Mouse (Mus musculus) right cerebral cortex, adult 2 months (tissue): ENCODE measurements around the gene Unc93b1.

Experiments used
- DNase-seq, 2 experiments: peaks; one replicate each; pipeline ENCODE4 v3.0.0; 2021 to 2022; ENCODE audit warnings: low spot score in 2 of 2

The Unc93b1 gene

DNA sequence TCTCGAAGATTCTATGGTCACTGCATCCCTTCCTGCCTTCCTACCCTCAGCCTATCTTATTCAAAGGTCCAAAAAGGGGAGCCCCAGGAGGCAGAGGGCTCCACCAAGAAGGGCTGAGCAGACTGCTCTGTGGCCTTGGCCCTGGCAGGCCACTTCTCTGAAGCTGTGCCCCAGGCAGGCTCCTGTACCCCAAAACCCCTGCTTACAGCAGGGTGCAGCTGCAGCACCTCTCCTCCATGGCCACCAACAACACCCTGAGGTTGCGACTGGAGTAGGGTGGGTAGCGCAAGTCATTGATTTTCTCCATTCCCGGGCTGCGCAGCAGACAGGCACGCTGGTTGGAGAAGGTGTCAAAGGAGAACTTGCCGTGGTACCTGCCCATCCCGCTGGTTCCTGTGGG lies 21.3 kb upstream of the Unc93b1 start:
- no peak for DNase-seq

DNA sequence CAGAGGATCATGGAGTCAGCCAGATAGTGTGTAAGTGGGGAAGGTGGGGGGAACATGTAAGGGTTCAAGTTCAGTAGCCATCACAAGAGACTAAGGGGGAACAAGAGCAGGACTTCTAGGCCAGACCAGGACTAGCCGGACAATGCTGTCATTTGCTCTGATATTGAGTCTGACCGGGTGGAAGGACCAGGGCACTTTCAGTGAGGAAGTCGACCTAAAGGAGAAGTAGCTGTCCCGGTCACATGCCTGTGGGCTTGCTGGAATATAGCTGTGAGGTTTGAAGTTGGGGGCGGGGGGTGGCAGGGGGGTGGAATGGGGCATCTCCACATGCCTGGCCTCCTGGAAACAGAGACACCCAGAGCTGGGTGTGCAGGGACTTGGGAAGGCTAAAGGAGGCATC lies 20.5 kb upstream of the Unc93b1 start:
- DNase-seq = no peak

DNA sequence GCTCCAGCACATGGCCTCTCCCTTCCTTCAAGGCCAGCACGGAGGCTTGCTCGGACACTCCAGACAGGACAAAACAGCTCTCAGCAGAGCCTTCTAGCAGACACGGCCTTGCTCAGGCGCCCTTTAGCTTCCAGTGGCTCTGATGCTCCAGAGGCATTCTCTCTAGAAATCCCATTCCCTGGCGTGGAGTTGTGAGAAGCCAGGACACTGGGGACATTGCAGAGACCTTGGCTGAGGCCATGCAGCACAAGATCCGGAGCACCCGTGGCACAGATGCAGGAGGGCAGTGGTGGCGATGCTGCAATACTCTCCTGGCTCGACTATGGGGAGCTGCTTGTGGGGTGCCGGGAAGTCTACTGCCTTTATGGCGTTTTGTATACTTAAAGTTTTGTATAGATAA lies 18.3 kb upstream of the Unc93b1 start:
- DNase-seq = no peak

DNA sequence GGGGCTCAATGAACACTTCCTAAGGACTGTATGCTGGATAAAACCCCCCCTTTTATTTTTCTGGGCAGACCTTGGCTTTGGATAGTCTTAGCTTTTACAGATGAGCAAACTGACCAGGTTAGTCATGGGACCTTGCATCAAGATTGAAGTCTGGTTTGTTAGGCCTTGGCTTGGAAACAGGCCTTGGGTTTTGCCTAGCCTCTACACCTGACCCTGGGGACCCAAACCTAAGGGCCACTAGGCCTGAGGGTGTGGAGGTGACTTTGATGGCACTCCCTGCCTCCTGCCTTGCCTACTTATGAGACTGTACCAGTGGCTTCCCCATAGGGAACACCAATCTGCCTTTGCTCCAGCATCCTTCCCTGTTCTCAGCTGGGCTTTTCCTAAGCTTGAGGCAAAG lies 15.1 kb upstream of the Unc93b1 start:
- DNase-seq = no peak

DNA sequence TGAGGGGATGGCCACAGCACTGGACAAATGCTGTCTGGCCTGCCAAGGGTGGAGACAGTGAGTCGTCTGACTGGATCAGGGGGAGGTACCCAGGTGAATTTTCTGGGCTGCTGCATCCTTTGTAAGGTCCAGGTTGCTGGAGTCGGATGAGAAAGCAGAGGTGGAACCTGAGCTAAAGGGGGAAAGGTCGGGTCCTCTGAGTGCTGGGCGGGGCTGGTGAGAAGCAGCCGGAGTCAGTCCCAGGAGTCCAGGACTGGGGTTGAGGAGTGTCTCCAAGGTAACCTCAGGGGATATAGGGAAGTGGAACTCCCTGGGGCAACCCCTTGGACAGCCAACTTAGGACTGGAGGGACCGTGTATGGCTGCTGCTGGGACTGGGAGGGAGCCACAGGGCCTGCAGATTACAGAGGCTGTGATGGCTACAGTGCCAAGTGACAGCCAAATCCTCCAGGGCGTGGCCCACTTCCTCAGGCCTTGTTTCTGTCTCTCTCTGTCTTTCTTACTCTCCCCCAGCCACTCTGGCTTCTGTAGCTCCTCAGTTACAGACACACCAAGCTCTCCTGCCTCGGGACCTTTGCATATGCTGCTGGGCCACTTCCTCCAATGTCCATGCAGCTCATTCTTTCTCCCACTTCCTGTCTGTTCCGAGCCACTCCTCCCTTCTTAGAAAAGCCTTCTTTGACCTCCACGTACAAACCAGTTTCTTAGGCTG lies 12.2 kb upstream of the Unc93b1 start:
- DNase-seq = no peak

DNA sequence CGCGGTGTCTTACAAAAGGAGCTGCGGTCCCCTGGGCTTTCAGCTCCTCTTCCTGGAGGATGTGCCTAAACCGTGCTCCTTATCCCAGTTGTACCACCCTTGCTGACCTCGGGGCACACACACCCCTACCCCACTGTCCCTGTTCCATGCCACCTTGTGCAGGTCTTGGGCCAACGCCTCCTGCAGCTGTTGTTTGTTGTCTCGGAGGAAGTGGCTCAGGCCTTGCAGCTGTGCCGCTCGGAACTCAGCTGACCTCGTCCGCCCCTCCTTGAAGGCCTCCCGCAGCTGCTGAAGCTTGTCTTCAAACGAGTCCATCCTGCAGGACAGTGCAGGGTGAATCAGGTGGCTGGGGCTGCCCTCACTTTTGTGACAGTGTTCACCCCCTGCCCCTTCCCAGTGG lies 11.4 kb upstream of the Unc93b1 start:
- no peak for DNase-seq

DNA sequence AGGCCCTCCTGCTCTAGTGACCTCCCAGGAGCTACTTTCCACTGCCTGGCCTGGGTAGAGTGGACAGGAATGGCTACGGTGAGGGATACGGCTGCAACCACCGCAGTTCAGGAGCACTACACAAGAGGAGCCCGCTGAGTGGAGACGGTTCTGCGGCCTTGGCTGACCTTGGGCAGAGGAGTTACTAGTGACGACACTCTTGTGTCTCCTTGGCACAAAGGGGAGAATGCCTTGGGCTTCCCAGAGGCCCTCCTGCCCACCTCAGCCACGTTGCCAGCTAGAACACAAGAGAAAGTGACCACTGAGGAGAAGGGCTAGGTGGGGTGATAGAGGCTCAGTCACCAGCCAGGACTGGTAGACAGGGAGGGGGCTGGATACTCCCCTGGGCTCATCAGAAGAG lies 10.8 kb upstream of the Unc93b1 start:
- DNase-seq = no peak

DNA sequence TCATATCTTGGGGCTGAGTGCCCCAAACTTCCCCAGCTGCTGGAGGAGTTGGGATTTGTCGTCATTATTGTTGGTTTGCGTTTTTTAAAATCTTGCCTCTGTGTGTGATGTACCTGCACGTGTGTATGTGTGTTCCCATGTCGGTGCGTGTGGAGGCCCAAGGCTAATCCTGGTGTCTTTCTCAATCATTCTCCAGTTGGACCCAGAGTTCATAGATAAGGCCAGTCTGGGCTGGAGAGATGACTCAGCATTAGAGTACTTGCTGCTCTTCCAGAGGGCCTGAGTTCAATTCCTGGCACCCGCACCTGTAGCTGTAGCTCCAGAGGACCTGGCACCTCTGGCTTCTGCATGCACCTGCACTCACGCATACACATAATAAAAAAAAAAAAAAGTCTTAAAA lies 10.1 kb upstream of the Unc93b1 start:
- DNase-seq = no peak

DNA sequence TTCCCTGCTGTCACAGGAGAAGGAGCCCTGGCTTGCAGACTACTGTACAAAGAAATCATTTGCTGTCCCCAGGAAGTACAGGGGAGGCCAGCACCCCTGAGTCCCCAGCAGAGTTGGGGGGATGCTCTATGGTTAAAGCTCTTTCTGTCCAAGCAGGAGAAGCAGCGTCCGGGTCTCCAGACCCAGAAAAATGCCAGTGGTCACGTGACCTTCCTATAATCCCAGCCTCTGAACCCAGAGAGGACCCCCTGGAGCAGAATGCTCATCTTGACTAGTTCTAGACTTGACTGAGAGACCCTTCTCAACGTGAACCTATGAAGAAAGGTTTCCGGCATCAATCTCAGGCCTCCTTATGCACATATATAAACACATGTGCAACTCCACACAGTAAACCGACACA lies 9.1 kb upstream of the Unc93b1 start:
- DNase-seq = no peak

DNA sequence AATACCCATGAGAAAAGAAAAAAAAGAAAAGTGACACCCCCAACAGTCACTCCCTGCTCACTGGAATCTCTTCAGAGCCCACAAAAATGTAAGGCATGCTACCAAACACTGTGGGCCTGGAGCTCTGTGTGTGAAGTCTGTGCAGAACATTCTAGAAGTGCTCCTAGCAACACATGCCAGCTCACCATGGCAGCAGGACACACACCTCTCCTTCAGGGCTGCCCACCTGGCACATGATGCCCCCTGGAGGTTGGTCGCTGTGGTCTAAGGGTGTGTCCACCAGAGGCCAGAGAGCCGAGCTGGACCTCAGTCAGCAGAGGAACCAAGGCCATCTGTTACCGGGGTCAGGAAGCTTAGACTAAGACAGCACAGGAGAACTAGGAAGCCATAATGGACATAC lies 8.7 kb upstream of the Unc93b1 start:
- DNase-seq = no peak

DNA sequence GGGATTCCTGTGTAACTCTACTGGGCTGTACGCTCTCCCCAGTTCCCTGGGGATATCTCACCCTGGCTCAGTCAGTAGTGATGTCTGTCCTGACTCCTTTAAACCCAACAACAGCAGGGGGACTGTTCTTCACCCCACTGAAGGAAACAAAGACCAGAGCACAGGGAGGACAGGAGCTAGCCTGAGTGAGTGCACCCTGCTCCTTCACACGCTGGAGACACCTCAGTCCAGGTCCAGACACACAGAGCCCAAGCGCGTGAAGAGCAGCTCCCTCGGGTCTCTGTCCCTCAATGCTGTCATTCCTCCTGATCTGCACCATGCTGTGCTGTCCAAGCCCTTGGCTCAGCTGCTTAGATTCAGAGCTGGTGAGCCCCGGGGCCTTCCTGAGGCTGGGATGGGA lies 8.3 kb upstream of the Unc93b1 start:
- DNase-seq = no peak

DNA sequence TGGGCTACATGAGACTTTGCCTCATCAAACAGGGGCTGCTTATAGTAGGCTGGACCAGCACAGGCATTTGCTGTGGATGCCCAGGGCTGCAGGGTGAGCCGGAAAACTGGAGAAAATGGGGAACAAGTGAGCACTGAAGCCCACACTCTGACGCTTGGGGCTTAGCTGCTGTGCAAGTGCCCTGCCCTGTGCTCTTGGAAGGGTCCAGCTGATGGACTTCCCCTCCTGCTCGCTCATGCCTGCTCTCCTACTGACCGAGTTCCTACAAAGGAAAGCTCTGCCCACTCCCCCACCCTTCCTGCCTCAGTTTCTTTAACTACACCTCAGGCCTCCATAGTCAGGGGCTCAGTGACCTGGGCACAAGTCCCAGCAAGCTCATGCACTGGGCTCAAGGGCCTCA lies 7.0 kb upstream of the Unc93b1 start:
- no peak for DNase-seq

DNA sequence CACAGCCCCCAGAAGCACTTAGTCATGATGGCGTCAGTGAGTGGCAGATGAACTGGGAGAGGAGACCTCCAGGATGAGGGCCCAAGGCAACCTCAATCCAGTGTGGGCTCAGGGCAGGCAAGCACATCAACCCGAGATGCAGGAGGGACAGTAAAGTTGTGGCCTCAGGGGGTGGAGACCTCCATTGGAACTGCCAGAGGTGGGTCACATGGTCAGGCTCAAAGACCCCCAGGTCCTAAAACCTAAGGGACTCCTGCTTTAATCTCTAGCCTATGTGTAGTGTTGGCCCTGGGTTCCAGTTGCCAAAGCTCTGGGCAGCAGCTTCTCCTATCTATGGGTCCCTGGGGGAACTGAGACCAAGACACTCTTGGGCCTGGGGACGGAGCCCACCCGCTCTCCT lies 6.2 kb upstream of the Unc93b1 start:
- no peak for DNase-seq

DNA sequence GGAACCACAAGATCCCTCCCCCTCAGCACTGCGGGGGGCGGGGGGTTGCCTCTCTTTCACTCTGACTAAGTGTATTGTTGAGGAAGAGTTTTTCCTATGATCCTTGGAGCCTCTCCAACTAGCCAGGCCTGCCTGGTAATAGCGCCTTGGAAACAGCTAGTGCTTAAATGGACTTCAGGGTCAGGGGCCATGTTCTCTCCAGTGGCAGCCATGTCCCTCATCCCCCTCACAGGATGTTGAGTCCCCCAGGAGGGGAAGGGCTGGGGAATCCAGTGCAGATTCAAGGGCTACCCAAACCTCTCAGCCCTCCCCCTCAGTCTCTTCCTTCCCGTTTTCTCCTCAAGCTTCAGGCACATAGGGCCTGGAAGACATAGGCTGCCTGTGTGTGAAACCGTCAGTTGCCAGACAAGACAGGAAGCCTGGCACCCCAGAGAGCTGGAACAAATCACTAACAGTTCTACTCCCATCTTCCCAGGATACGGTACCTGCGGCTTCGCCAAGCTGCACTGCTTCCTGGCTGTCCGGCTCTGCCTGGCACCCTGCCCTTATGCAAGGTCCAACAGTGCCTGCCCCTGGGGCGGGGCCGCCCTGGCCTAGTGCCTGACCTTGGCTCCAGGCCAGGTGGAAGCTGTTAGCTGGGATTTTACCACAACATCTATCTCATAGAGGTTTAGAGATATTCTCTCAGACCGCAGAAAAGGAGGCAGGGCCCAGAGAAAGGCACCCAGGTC lies 5.6 kb upstream of the Unc93b1 start, which contains the start of gene Aldh3b1:
Aldh3b1 (minus strand) TSS at position 598 of the 731 bp plus-strand sequence.
- DNase-seq = peak in 1 of 2 experiments; percentile 56

DNA sequence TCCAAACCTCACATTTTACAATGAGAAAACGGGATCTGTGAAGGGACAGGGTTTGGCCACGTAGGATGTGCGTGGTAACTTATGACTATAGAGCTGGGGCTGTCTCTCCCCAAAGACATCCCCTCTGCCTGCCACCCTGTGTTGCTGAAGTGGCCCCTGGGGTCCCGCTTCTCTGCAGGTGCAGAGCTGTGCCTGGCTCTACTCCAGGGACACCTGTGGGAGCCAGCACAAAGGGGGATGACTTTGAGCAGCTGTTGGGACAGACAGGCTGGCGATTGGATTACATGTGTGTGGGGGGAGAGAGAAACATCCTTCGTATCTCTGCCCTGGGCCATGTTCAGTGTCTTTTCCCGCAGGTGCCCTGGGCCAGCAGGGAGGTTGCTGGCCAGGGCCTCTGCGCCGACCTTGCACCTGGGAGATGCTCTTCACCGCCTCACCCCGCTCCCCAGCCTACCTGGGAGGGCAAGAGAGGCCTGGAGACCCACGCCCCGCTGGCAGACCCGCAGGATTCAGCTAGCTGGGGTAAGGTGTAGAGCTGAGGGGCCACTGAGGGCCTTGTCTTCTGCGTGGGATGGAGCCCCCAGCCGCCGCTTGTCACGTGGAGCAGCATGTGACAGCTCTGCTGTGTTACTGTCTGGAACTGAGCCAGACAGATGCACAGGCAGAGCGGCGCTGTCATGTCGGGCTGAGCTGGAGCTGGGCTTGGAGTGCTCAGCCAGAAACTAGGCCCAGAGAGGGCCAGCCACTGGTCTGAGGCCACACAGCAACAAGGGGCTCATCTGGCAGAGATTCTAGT lies 4.5 kb upstream of the Unc93b1 start:
- DNase-seq = no peak

DNA sequence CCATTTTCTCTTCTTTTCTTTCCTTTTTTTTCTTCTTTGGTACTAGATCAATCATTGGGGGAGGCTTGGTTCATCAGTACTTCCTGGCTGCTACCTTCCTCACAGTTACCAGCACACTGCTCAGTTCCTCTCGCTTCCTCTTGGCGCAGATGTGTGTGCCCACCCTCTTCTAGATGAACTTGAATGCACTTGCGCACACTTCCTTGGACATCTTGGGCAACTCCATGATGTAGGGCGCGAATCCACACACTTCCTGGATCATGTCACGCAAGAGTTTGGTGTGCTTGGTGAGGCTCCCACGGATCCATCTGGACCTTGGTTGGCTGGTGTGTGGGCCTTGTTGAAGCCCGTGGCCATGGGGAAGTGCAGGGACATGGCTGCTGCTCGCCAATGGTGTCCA lies 3.3 kb upstream of the Unc93b1 start:
- DNase-seq = no peak

DNA sequence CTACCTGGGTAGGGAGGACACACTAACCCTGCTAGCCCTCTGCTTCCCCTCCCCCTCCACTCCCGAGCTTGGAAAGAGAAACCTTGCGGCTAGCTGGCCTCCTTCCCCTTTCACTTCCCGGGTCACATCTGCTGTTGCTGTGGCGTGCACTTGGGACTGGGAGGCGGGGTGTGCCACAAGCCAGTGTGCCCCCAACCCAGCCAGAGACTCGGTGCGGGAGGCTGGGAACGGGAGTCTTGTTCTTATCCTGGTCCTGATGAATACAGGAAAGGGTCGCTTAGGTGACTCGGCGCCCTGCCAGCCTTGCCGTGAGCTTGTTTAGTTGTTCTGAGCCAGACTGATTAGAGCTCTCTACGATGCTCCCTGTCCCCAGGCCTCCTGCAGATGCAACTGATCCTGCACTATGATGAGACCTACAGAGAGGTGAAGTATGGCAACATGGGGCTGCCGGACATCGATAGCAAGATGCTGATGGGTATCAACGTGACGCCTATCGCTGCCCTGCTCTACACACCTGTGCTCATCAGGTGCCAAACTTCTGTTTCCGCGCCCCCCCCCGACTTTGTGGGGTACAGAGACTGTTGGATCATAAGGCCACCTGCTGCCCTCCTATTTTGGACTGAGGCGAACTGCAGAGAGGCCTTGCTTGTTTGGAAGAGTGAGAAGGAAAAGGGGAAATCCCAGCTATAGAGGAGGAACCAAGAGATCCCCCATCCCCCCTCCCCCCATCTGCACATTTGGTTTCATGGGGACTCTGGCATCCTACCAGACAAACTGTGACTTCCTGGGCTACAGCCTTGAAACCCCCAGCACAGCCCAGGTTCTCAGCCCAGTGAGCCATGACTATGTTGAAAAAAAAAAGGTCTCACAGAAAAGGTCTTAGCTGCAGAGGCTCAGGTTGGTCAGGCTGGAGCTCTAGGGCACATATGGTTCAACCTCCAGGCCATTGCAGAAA lies 1.2 kb downstream of the Unc93b1 start:
- no peak for DNase-seq

DNA sequence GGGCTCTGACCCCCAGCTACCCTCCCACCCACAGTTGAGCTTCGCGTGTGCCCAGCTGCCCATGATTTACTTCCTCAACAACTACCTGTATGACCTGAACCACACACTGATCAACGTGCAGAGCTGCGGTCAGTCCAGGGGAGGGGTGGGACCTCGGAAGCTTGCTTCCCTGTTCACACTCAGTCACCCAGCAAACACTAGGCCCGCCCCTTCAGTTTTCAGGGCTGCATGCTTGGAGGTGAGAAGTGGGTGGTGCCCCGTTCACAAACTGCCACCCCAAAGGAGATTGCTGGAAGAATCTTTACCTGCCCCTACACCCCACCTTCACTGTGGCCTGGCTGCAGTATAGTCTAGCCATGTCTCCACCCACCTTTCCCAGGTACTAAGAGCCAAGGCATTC lies 7.3 kb downstream of the Unc93b1 start:
- DNase-seq = no peak

DNA sequence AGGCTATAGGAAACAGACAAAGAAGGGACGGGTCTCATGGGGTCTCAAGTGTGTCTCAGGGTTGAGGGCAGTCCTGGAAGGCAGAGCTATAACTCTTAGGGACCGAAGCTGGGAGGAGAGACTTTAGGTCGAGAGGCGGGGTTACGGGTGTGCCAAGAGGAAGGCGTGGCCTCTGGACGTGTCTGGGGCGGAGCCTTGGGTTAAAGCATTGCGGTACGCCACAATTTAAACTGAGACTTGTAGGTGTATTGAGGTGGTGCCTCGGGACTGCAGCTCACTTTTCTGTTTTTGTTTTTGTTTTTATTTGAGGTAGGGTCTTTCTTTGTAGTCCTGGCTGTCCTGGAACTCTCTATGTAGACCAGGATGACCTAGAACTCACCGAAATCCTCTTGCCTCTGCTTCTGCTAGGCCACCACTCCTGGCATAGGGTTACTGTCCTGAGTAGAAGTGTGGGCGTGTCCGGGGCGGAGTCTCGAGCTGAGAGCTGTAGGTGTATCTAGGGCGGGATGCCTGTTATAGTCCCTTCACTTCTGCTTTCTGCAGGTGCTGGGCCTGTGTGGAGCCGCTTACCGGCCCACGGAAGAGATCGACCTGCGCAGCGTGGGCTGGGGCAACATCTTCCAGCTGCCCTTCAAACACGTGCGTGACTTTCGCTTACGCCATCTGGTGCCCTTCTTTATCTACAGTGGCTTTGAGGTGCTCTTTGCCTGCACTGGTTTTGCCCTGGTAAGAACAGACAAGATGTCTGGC lies 8.2 kb downstream of the Unc93b1 start:
- DNase-seq = no peak

DNA sequence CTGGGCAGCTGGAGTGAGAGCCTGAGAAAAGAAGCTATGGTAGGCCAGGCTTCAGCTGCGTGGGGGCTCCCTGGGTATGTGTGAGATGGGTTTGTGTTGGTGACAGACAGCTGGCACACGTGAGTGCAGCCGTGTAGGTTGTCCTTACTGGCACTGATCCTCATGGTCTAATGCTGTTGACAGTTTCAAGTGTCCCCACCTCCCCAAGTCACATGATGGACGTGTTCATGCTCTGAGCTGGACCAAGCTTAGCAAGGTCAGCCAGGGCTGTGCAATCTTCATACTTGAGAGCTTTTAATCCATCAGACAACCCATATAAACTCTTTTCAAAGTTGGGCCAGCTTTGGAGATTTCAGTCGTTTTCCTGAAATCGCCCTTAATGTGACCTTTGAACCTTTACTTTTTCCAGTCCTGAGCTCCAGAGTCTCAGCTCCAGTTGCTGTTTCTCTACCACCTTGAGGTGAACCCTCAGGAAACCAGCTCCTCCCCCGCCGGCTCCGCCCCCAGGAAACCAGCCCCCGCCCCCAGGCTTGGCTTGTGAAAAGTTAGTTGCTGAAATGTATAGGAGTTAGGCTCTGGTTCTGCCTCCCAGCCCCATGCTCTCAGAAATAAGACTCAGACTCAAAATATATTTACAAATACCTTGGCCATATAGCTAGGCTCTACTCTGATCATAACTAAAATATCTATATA lies 11.0 kb downstream of the Unc93b1 start:
- no peak for DNase-seq
